Mouse (Mus musculus): ENCODE measurements around the gene Gpbar1. TPM values are rescaled to one million over a fixed set of nuclear protein-coding genes. Genes with fewer than 3 reads are reported as not detected.
"Not testable (repeated sequence)": the region's sequence is repeated elsewhere in the genome, so short reads cannot be mapped to it uniquely, and the experiment has no call there.

The Gpbar1 gene
- total RNA-seq, 4 experiments from 2014 or later, result not detected

GRCm38 (mm10) chr1:74326916-74327315 is 48.6 kb downstream of the Gpbar1 start:
- not testable (repeated sequence) for DNase-seq

Other genes with a start within 250 kb of the Gpbar1 start
- 100 to 1,000 TPM; 461 to 578 (median 489) TPM for gene Tns1, start 154.1 kb upstream of the Gpbar1 start, total RNA-seq (2022)
- gene Rufy4, start 153.0 kb upstream of the Gpbar1 start, total RNA-seq (2022), result 1 to 10 TPM; 1.3 to 4.4 (median 2.8) TPM
- gene Cxcr2, start 124.6 kb upstream of the Gpbar1 start, total RNA-seq (2022), result under 1 TPM in 1 of 4 experiments, not detected in 3; 0.10 TPM
- gene Cxcr1, start 83.9 kb upstream of the Gpbar1 start, total RNA-seq (2022), result under 1 TPM in 1 of 4 experiments, not detected in 3; 0.27 TPM
- gene Arpc2, start 42.5 kb upstream of the Gpbar1 start, total RNA-seq (2022), result 100 to 1,000 TPM; 171 to 184 (median 181) TPM
- 100 to 1,000 TPM; 174 to 226 (median 192) TPM for gene Aamp, start 6.2 kb downstream of the Gpbar1 start, total RNA-seq (2022)
- 10 to 100 TPM; 68.1 to 76.1 (median 74.6) TPM for gene Pnkd, start 6.4 kb downstream of the Gpbar1 start, total RNA-seq (2022)
- gene Tmbim1, start 27.1 kb downstream of the Gpbar1 start, total RNA-seq (2022), result 100 to 1,000 TPM; 123 to 136 (median 131) TPM
- 1 to 10 TPM in 2 of 4 experiments, under 1 TPM in 2; 0.21 to 1.4 (median 0.81) TPM for gene Catip, start 83.6 kb downstream of the Gpbar1 start, total RNA-seq (2022)
- gene Slc11a1, start 96.6 kb downstream of the Gpbar1 start, total RNA-seq (2022), result 10 to 100 TPM; 12.9 to 29.1 (median 19.7) TPM
- gene Ctdsp1, start 113.0 kb downstream of the Gpbar1 start, total RNA-seq (2022), result 100 to 1,000 TPM; 141 to 175 (median 160) TPM
- 1 to 10 TPM in 3 of 4 experiments, under 1 TPM in 1; 0.96 to 4.1 (median 2.6) TPM for gene Vil1, start 130.8 kb downstream of the Gpbar1 start, total RNA-seq (2022)
- 10 to 100 TPM; 27.1 to 29.4 (median 28.1) TPM for gene Cnot9, start 227.5 kb downstream of the Gpbar1 start, total RNA-seq (2022)